Mouse (Mus musculus) olfactory bulb, adult 2 months (tissue): ENCODE measurements around the gene Mapk3.

ENCODE experiments used
- CTCF ChIP-seq: fragments of 200-500 bp; IDR thresholded peaks from 2 replicates; pipeline ENCODE4 v1.5.1; 2012; ENCODE audit warnings: low read depth, mild to moderate bottlenecking, low read length, moderate library complexity; ENCODE audit not compliant: insufficient read depth
- POLR2A ChIP-seq: fragments of 200-500 bp; IDR thresholded peaks from 2 replicates; pipeline ENCODE4 v1.6.1; 2012; ENCODE audit warnings: mild to moderate bottlenecking, low read depth, low read length, moderate library complexity; ENCODE audit not compliant: insufficient read depth

GRCm38 (mm10) chr7:126746798-126747197 lies 12.6 kb upstream of the Mapk3 start:
- TF ChIP-seq CTCF (no peak), POLR2A (no peak)
